Mouse (Mus musculus) retina, embryonic 14.5 days (tissue): ENCODE measurements around the gene Xrcc5.

Experiments used
- DNase-seq: peaks from one replicate; pipeline ENCODE4 v3.0.0-alpha.2; 2015; ENCODE audit warnings: low spot score

The Xrcc5 gene

GRCm38 (mm10) chr1:72307317-72307798 lies at the start of gene Xrcc5:
Gene Xrcc5, plus strand, starts transcription at chr1:72307421.
- peak; percentile 97 for DNase-seq

- no peak for DNase-seq
Measured at GRCm38 (mm10) chr1:72263099-72263498, 44.1 kb upstream of the Xrcc5 start.

- DNase-seq, result no peak
Measured at GRCm38 (mm10) chr1:72278085-72278484, 29.1 kb upstream of the Xrcc5 start.

GRCm38 (mm10) chr1:72282604-72283003 lies 24.6 kb upstream of the Xrcc5 start:
- no peak for DNase-seq

GRCm38 (mm10) chr1:72283992-72284485 lies 23.2 kb upstream of the Xrcc5 start, which contains the start of the genes Pecr and Tmem169:
Gene Pecr, minus strand, starts transcription at chr1:72284314.
Gene Tmem169, plus strand, starts transcription at chr1:72284369.
- peak; percentile 95 for DNase-seq

- DNase-seq, result no peak
Measured at GRCm38 (mm10) chr1:72284539-72284938, 22.7 kb upstream of the Xrcc5 start.

- peak; percentile 62 for DNase-seq
Measured at GRCm38 (mm10) chr1:72286904-72287303, 20.3 kb upstream of the Xrcc5 start.

GRCm38 (mm10) chr1:72287893-72288292 lies 19.3 kb upstream of the Xrcc5 start:
- DNase-seq, result no peak

GRCm38 (mm10) chr1:72288527-72289150 lies 18.6 kb upstream of the Xrcc5 start:
- no peak for DNase-seq

- DNase-seq, result no peak
Measured at GRCm38 (mm10) chr1:72290896-72291295, 16.3 kb upstream of the Xrcc5 start.

GRCm38 (mm10) chr1:72291421-72291820 lies 15.8 kb upstream of the Xrcc5 start:
- no peak for DNase-seq

- no peak for DNase-seq
Measured at GRCm38 (mm10) chr1:72291925-72292324, 15.3 kb upstream of the Xrcc5 start.

GRCm38 (mm10) chr1:72293869-72294663 lies 13.2 kb upstream of the Xrcc5 start:
- no peak for DNase-seq

- DNase-seq, result no peak
Measured at GRCm38 (mm10) chr1:72295746-72296145, 11.5 kb upstream of the Xrcc5 start.

- no peak for DNase-seq
Measured at GRCm38 (mm10) chr1:72301845-72302244, 5.4 kb upstream of the Xrcc5 start.

- no peak for DNase-seq
Measured at GRCm38 (mm10) chr1:72306241-72306640, 980 bp upstream of the Xrcc5 start.

- DNase-seq, result no peak
Measured at GRCm38 (mm10) chr1:72306679-72307181, 491 bp upstream of the Xrcc5 start.

- peak; percentile 18 for DNase-seq
Measured at GRCm38 (mm10) chr1:72308919-72309318, 1.7 kb downstream of the Xrcc5 start.

- DNase-seq, result peak; percentile 23
Measured at GRCm38 (mm10) chr1:72309744-72310424, 2.7 kb downstream of the Xrcc5 start.

- no peak for DNase-seq
Measured at GRCm38 (mm10) chr1:72312701-72313398, 5.6 kb downstream of the Xrcc5 start.

- peak; percentile 82 for DNase-seq
Measured at GRCm38 (mm10) chr1:72313399-72314039, 6.3 kb downstream of the Xrcc5 start.
